Mouse (Mus musculus) limb, embryonic 14.5 days (tissue): ENCODE measurements around the gene Fggy. TPM values are rescaled to one million over a fixed set of nuclear protein-coding genes. Genes with fewer than 3 reads are reported as not detected.

Experiments used
- ATAC-seq: fragments of 200-750 bp; cut with Nextera tagmentation; 2 replicates; pipeline ENCODE4 v1.8.0; 2017; ENCODE audit warnings: low read depth, moderate number of reproducible peaks, moderate TSS enrichment; ENCODE audit not compliant: low FRiP score
- DNase-seq: peaks from one replicate; pipeline ENCODE4 v3.0.0-alpha.2; 2015; ENCODE audit warnings: low spot score
- H3K27ac ChIP-seq: fragments of 300-500 bp; sonication (generic); replicated peaks from 2 replicates; pipeline ENCODE4 v1.5.1; 2014; ENCODE audit warnings: low read depth, mild to moderate bottlenecking, low read length, moderate library complexity, mixed read lengths
- H3K27me3 ChIP-seq: fragments of 300-500 bp; sonication (generic); 2 replicates; pipeline ENCODE4 v1.6.1; 2014; ENCODE audit warnings: low read length, mixed read lengths; ENCODE audit not compliant: control insufficient read depth, insufficient read depth
- H3K36me3 ChIP-seq: fragments of 300-500 bp; sonication (generic); 2 replicates; pipeline ENCODE4 v1.6.1; 2014; ENCODE audit warnings: mild to moderate bottlenecking, low read length, moderate library complexity, mixed read lengths; ENCODE audit not compliant: control insufficient read depth, insufficient read depth
- H3K4me1 ChIP-seq: fragments of 300-500 bp; sonication (generic); 2 replicates; pipeline ENCODE4 v1.6.1; 2014; ENCODE audit warnings: antibody characterized with exemption, low read length, mixed read lengths; ENCODE audit not compliant: control insufficient read depth, insufficient read depth
- H3K4me2 ChIP-seq: fragments of 300-500 bp; sonication (generic); replicated peaks from 2 replicates; pipeline ENCODE4 v1.6.1; 2014; ENCODE audit warnings: low read depth, mild to moderate bottlenecking, low read length, moderate library complexity; ENCODE audit not compliant: severe bottlenecking
- H3K4me3 ChIP-seq: fragments of 300-500 bp; sonication (generic); replicated peaks from 2 replicates; pipeline ENCODE4 v1.5.1; 2014; ENCODE audit warnings: low read length
- H3K9ac ChIP-seq: fragments of 300-500 bp; sonication (generic); 2 replicates; pipeline ENCODE4 v1.6.1; 2014; ENCODE audit warnings: mild to moderate bottlenecking, low read depth, low read length, moderate library complexity; ENCODE audit not compliant: severe bottlenecking
- H3K9me3 ChIP-seq: fragments of 300-500 bp; sonication (generic); 2 replicates; pipeline ENCODE4 v1.6.1; 2016; ENCODE audit warnings: low read length; ENCODE audit not compliant: control insufficient read depth
- POLR2A ChIP-seq: fragments of 200-500 bp; IDR thresholded peaks from 2 replicates; pipeline ENCODE4 v1.8.0; 2012; ENCODE audit warnings: inconsistent platforms, mild to moderate bottlenecking, moderate library complexity, borderline replicate concordance; ENCODE audit not compliant: insufficient read depth, insufficient read length; ENCODE audit errors: extremely low read depth
- WGBS: fragments of 180-500 bp; shearing (Covaris S2); extraction: QIAGEN DNeasy Blood & Tissue Kit; methylation state at CpG from one replicate; pipeline ENCODE4 v1.1.7; 2014; 5-methylcytosine and 5-hydroxymethylcytosine counted together
- polyA plus RNA-seq, 2 experiments: library from polyadenylated mRNA; depleted of rRNA in 1 of 2; stranded (reverse) in 1 of 2; unstranded in 1 of 2; fragments of >200 nt; fragmentation: Nextera tagmentation in 1 of 2; extraction: Ambion mirVana in 1 of 2; gene quantifications; 2 replicates each; pipeline versions ENCODE4 v1.2.1 to v1.2.3; 2012 to 2014

The Fggy gene
- polyA plus RNA-seq, 2 experiments: 5.7 to 7.8 TPM

- DNase-seq: no peak
- 89% methylated on average over 3 of the region's 3 CpGs for WGBS
Observed at GRCm38 (mm10) chr4:95621046-95621445, 63.7 kb downstream of the Fggy start.

GRCm38 (mm10) chr4:95624696-95625095 lies 67.4 kb downstream of the Fggy start:
- Histone ChIP-seq H3K27me3 (no peaks in the 10 kb centered on the region), H3K27ac (no peak overlapping the region), H3K4me3 (no peak overlapping the region), H3K36me3 (no peaks in the 10 kb centered on the region), H3K9me3 (no peaks in the 10 kb centered on the region), H3K4me1 (peaks cover 3% of the 10 kb centered on the region; the same call in 1 of the 2 replicates), H3K9ac (no peak overlapping the region), H3K4me2 (no peak overlapping the region)
- 83% methylated on average over 3 of the region's 3 CpGs for WGBS
- no peak for DNase-seq
- no peak for ATAC-seq
- no peak for TF ChIP-seq POLR2A

More at GRCm38 (mm10) chr4:95621046-95621445, 63.7 kb downstream of the Fggy start:
- H3K36me3 ChIP-seq: no peaks in the 10 kb centered on the region
- TF ChIP-seq POLR2A: no peak
- no peak overlapping the region for H3K9ac ChIP-seq
- H3K4me3 ChIP-seq: no peak overlapping the region
- ATAC-seq: no peak
- H3K9me3 ChIP-seq: no peaks in the 10 kb centered on the region
- peaks cover 3% of the 10 kb centered on the region; the same call in 1 of the 2 replicates for H3K4me1 ChIP-seq
- no peak overlapping the region for H3K4me2 ChIP-seq
- no peak overlapping the region for H3K27ac ChIP-seq
- H3K27me3 ChIP-seq: no peaks in the 10 kb centered on the region

DNA sequence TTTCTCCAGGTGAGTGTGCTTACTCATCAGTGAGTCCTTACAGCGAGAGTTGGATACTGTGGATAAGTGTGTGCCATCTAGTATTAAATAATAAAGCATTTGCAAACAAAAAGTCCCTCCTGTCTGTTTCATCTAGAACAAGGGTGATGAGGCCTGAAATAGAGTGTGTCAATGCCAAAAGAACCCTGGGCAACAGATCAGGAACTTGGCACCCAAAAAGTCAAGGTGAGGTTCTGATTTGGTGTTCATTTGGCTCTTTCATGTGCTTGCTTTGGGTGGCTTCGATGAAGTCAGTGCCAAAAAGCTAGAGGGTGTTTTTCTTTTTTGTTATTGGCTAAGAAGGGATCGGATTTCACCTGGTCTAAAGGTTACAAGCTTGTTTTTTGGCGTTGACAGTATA lies 68.3 kb downstream of the Fggy start:
- DNase-seq: no peak
- peaks cover 3% of the 10 kb centered on the region; the same call in 1 of the 2 replicates for H3K4me1 ChIP-seq
- no peaks in the 10 kb centered on the region for H3K27me3 ChIP-seq
- no peak for ATAC-seq
- no peak for TF ChIP-seq POLR2A
- no peaks in the 10 kb centered on the region for H3K9me3 ChIP-seq
- 50% methylated on average over 4 of the region's 4 CpGs for WGBS
- H3K27ac ChIP-seq: no peak overlapping the region
- H3K9ac ChIP-seq: no peak overlapping the region
- H3K4me3 ChIP-seq: no peak overlapping the region
- no peaks in the 10 kb centered on the region for H3K36me3 ChIP-seq
- H3K4me2 ChIP-seq: no peak overlapping the region

- Histone ChIP-seq H3K36me3 (no peaks in the 10 kb centered on the region), H3K27ac (no peak overlapping the region), H3K4me3 (no peak overlapping the region), H3K4me1 (peaks cover 3% of the 10 kb centered on the region; the same call in 1 of the 2 replicates), H3K27me3 (no peaks in the 10 kb centered on the region), H3K9ac (no peak overlapping the region), H3K9me3 (no peaks in the 10 kb centered on the region), H3K4me2 (no peak overlapping the region)
- DNase-seq (no peak), ATAC-seq (no peak)
- TF ChIP-seq POLR2A: no peak
- WGBS: 90% methylated on average over 3 of the region's 3 CpGs
Observed at GRCm38 (mm10) chr4:95626186-95626585, 68.9 kb downstream of the Fggy start.

GRCm38 (mm10) chr4:95634903-95635302 lies 77.6 kb downstream of the Fggy start:
- no peak for DNase-seq

More at GRCm38 (mm10) chr4:95634903-95635302, 77.6 kb downstream of the Fggy start:
- H3K4me3 ChIP-seq: no peak overlapping the region
- peaks cover 13% of the 10 kb centered on the region for H3K4me1 ChIP-seq
- no peak overlapping the region for H3K27ac ChIP-seq
- no peak overlapping the region for H3K9ac ChIP-seq
- no peaks in the 10 kb centered on the region for H3K9me3 ChIP-seq
- WGBS: 83% methylated on average over 3 of the region's 3 CpGs
- H3K27me3 ChIP-seq: no peaks in the 10 kb centered on the region
- no peak for ATAC-seq
- no peaks in the 10 kb centered on the region for H3K36me3 ChIP-seq
- H3K4me2 ChIP-seq: no peak overlapping the region
- no peak for TF ChIP-seq POLR2A
